Mouse (Mus musculus): ENCODE data around the gene Fam178b. TPM values are rescaled to one million over a fixed set of nuclear protein-coding genes. Genes with fewer than 3 reads are reported as not detected.

Gene Fam178b
- polyA plus RNA-seq, 1 experiment from 2014 or later, result 5.5 TPM

GRCm38 (mm10) chr1:36708626-36709025 is 25.6 kb upstream of the Fam178b start:
- peak overlapping the region; percentile 94 for H3K9ac ChIP-seq (ENCODE audit: low read length)
- no peaks in the 10 kb centered on the region for H3K27me3 ChIP-seq (ENCODE audit: control insufficient read depth, insufficient read depth, low read depth, low read length)
- H3K4me1 ChIP-seq (replicated peaks; ENCODE audit: control insufficient read depth, insufficient read depth, low read length), result peaks cover 13% of the 10 kb centered on the region
- WGBS, result 56% methylated on average over 1 of the region's 1 CpGs
- H3K4me2 ChIP-seq (ENCODE audit: low read depth, low read length), result peak overlapping the region; percentile 86
- no peaks in the 10 kb centered on the region for H3K9me3 ChIP-seq (ENCODE audit: control insufficient read depth, low read length)
- ATAC-seq (ENCODE audit: low read depth), result no peak
- no peak overlapping the region for H3K27ac ChIP-seq (ENCODE audit: low read length)
- peak overlapping the region; percentile 98 for H3K4me3 ChIP-seq (ENCODE audit: low read length)
- H3K36me3 ChIP-seq (ENCODE audit: control insufficient read depth, insufficient read depth, low read length), result peaks cover 4% of the 10 kb centered on the region; the same call in 1 of the 2 replicates

- Histone ChIP-seq H3K36me3 (ENCODE audit: control insufficient read depth, insufficient read depth, low read length) (peaks cover 4% of the 10 kb centered on the region; the same call in 1 of the 2 replicates), H3K9me3 (ENCODE audit: control insufficient read depth, low read length) (no peaks in the 10 kb centered on the region), H3K27me3 (ENCODE audit: control insufficient read depth, insufficient read depth, low read depth, low read length) (no peaks in the 10 kb centered on the region), H3K9ac (ENCODE audit: low read length) (0 out of 2 replicates have a peak overlapping the region, but pooled peaks have one; percentile 94), H3K4me2 (ENCODE audit: low read depth, low read length) (no peak overlapping the region), H3K4me3 (ENCODE audit: low read length) (no peak overlapping the region), H3K4me1 (replicated peaks; ENCODE audit: control insufficient read depth, insufficient read depth, low read length) (peaks cover 13% of the 10 kb centered on the region), H3K27ac (ENCODE audit: low read length) (no peak overlapping the region)
- ATAC-seq (ENCODE audit: low read depth), result no peak
- 61% methylated on average over 3 of the region's 3 CpGs for WGBS
Measured at GRCm38 (mm10) chr1:36707797-36708196, 24.8 kb upstream of the Fam178b start.

GRCm38 (mm10) chr1:36707166-36707565 is 24.2 kb upstream of the Fam178b start:
- H3K27me3 ChIP-seq (ENCODE audit: control insufficient read depth, insufficient read depth, low read depth, low read length), result no peaks in the 10 kb centered on the region
- no peak overlapping the region for H3K4me3 ChIP-seq (ENCODE audit: low read length)
- H3K4me1 ChIP-seq (replicated peaks; ENCODE audit: control insufficient read depth, insufficient read depth, low read length), result peaks cover 13% of the 10 kb centered on the region
- no peak overlapping the region for H3K9ac ChIP-seq (ENCODE audit: low read length)
- H3K27ac ChIP-seq (ENCODE audit: low read length), result no peak overlapping the region
- no peak overlapping the region for H3K4me2 ChIP-seq (ENCODE audit: low read depth, low read length)
- H3K9me3 ChIP-seq (ENCODE audit: control insufficient read depth, low read length), result no peaks in the 10 kb centered on the region
- ATAC-seq (ENCODE audit: low read depth), result no peak
- peaks cover 9% of the 10 kb centered on the region for H3K36me3 ChIP-seq (ENCODE audit: control insufficient read depth, insufficient read depth, low read length)
- 66% methylated on average over 2 of the region's 2 CpGs for WGBS

GRCm38 (mm10) chr1:36697030-36697429 is 14.0 kb upstream of the Fam178b start:
- 76% methylated on average over 5 of the region's 5 CpGs for WGBS

GRCm38 (mm10) chr1:36696411-36696810 is 13.4 kb upstream of the Fam178b start:
- no peak for ATAC-seq (ENCODE audit: low read depth)
- Histone ChIP-seq H3K4me3 (ENCODE audit: low read length) (no peak overlapping the region), H3K27me3 (ENCODE audit: control insufficient read depth, insufficient read depth, low read depth, low read length) (no peaks in the 10 kb centered on the region), H3K4me2 (ENCODE audit: low read depth, low read length) (no peak overlapping the region), H3K36me3 (ENCODE audit: control insufficient read depth, insufficient read depth, low read length) (peaks cover 36% of the 10 kb centered on the region), H3K9ac (ENCODE audit: low read length) (no peak overlapping the region), H3K4me1 (replicated peaks; ENCODE audit: control insufficient read depth, insufficient read depth, low read length) (peaks cover 8% of the 10 kb centered on the region), H3K27ac (ENCODE audit: low read length) (no peak overlapping the region), H3K9me3 (ENCODE audit: control insufficient read depth, low read length) (no peaks in the 10 kb centered on the region)
- WGBS, result 69% methylated on average over 6 of the region's 6 CpGs

More at GRCm38 (mm10) chr1:36697030-36697429, 14.0 kb upstream of the Fam178b start:
- Histone ChIP-seq H3K9ac (ENCODE audit: low read length) (no peak overlapping the region), H3K27ac (ENCODE audit: low read length) (no peak overlapping the region), H3K9me3 (ENCODE audit: control insufficient read depth, low read length) (no peaks in the 10 kb centered on the region), H3K4me3 (ENCODE audit: low read length) (no peak overlapping the region), H3K4me2 (ENCODE audit: low read depth, low read length) (no peak overlapping the region), H3K36me3 (ENCODE audit: control insufficient read depth, insufficient read depth, low read length) (peaks cover 40% of the 10 kb centered on the region), H3K4me1 (replicated peaks; ENCODE audit: control insufficient read depth, insufficient read depth, low read length) (peaks cover 6% of the 10 kb centered on the region), H3K27me3 (ENCODE audit: control insufficient read depth, insufficient read depth, low read depth, low read length) (no peaks in the 10 kb centered on the region)
- ATAC-seq (ENCODE audit: low read depth), result no peak

GRCm38 (mm10) chr1:36694871-36695270 is 11.9 kb upstream of the Fam178b start:
- Histone ChIP-seq H3K4me2 (ENCODE audit: low read depth, low read length) (no peak overlapping the region), H3K27me3 (ENCODE audit: control insufficient read depth, insufficient read depth, low read depth, low read length) (no peaks in the 10 kb centered on the region), H3K9me3 (ENCODE audit: control insufficient read depth, low read length) (no peaks in the 10 kb centered on the region), H3K4me1 (replicated peaks; ENCODE audit: control insufficient read depth, insufficient read depth, low read length) (peaks cover 8% of the 10 kb centered on the region), H3K9ac (ENCODE audit: low read length) (no peak overlapping the region), H3K36me3 (ENCODE audit: control insufficient read depth, insufficient read depth, low read length) (peaks cover 22% of the 10 kb centered on the region), H3K27ac (ENCODE audit: low read length) (no peak overlapping the region), H3K4me3 (ENCODE audit: low read length) (no peak overlapping the region)
- WGBS, result 70% methylated on average over 6 of the region's 6 CpGs
- ATAC-seq (ENCODE audit: low read depth), result no peak

- ATAC-seq (ENCODE audit: low read depth), result peak; percentile 98
Measured at GRCm38 (mm10) chr1:36691271-36692155, 8.5 kb upstream of the Fam178b start, which contains the start of gene Cox5b. Cox5b (plus strand) TSS chr1:36691449.

GRCm38 (mm10) chr1:36690671-36691235 is 7.8 kb upstream of the Fam178b start:
- Histone ChIP-seq H3K9ac (ENCODE audit: low read length) (peak overlapping the region; percentile 55), H3K4me1 (replicated peaks; ENCODE audit: control insufficient read depth, insufficient read depth, low read length) (peaks cover 8% of the 10 kb centered on the region), H3K9me3 (ENCODE audit: control insufficient read depth, low read length) (no peaks in the 10 kb centered on the region), H3K4me2 (ENCODE audit: low read depth, low read length) (peak overlapping the region; percentile 50), H3K4me3 (ENCODE audit: low read length) (peak overlapping the region; percentile 91), H3K27me3 (ENCODE audit: control insufficient read depth, insufficient read depth, low read depth, low read length) (no peaks in the 10 kb centered on the region), H3K36me3 (ENCODE audit: control insufficient read depth, insufficient read depth, low read length) (peaks cover 17% of the 10 kb centered on the region), H3K27ac (ENCODE audit: low read length) (peak overlapping the region; percentile 11; the same call in 1 of the 2 replicates)
- peak; percentile 16 for ATAC-seq (ENCODE audit: low read depth)
- 56% methylated on average over 11 of the region's 11 CpGs for WGBS

More at GRCm38 (mm10) chr1:36691271-36692155, 8.5 kb upstream of the Fam178b start, which contains the start of gene Cox5b:
- under 1% methylated on average over 68 of the region's 68 CpGs for WGBS
- peak within 1 kb of the TSS; percentile 88 for H3K9ac ChIP-seq (ENCODE audit: low read length)
- H3K4me2 ChIP-seq (ENCODE audit: low read depth, low read length), result peak within 1 kb of the TSS; percentile 87
- H3K27me3 ChIP-seq (ENCODE audit: control insufficient read depth, insufficient read depth, low read depth, low read length), result no peaks in the 10 kb centered on the region
- H3K9me3 ChIP-seq (ENCODE audit: control insufficient read depth, low read length), result no peaks in the 10 kb centered on the region
- H3K27ac ChIP-seq (ENCODE audit: low read length), result peak within 1 kb of the TSS; percentile 11; the same call in 1 of the 2 replicates
- H3K4me3 ChIP-seq (ENCODE audit: low read length), result peak within 1 kb of the TSS; percentile 91
- peaks cover 17% of the 10 kb centered on the region for H3K36me3 ChIP-seq (ENCODE audit: control insufficient read depth, insufficient read depth, low read length)
- H3K4me1 ChIP-seq (replicated peaks; ENCODE audit: control insufficient read depth, insufficient read depth, low read length), result peaks cover 8% of the 10 kb centered on the region

- Histone ChIP-seq H3K9me3 (ENCODE audit: control insufficient read depth, low read length) (no peaks in the 10 kb centered on the region), H3K36me3 (ENCODE audit: control insufficient read depth, insufficient read depth, low read length) (no peaks in the 10 kb centered on the region), H3K27ac (ENCODE audit: low read length) (no peak overlapping the region), H3K4me1 (replicated peaks; ENCODE audit: control insufficient read depth, insufficient read depth, low read length) (no peaks in the 10 kb centered on the region; the same call in 1 of the 2 replicates), H3K4me3 (ENCODE audit: low read length) (no peak overlapping the region), H3K4me2 (ENCODE audit: low read depth, low read length) (no peak overlapping the region), H3K9ac (ENCODE audit: low read length) (no peak overlapping the region), H3K27me3 (ENCODE audit: control insufficient read depth, insufficient read depth, low read depth, low read length) (no peaks in the 10 kb centered on the region)
- ATAC-seq (ENCODE audit: low read depth), result peak; percentile 89
- 11% methylated on average over 13 of the region's 13 CpGs for WGBS
Measured at GRCm38 (mm10) chr1:36683810-36684467, 956 bp upstream of the Fam178b start.
